Mouse (Mus musculus) thymus, adult 2 months (tissue): ENCODE measurements around the gene Plxna4. TPM values are rescaled to one million over a fixed set of nuclear protein-coding genes. Genes with fewer than 3 reads are reported as not detected.

Experiments
- DNase-seq: peaks from one replicate; pipeline ENCODE4 v3.0.0; 2021
- H3K27ac ChIP-seq: fragments of 200-500 bp; 2 replicates; pipeline ENCODE4 v1.5.1; 2012; ENCODE audit warnings: low read length, control low read depth; ENCODE audit not compliant: control insufficient read depth, insufficient read depth
- H3K27me3 ChIP-seq: fragments of 200-500 bp; 2 replicates; pipeline ENCODE4 v1.6.1; 2012; ENCODE audit warnings: mild to moderate bottlenecking, low read length, moderate library complexity, mixed read lengths; ENCODE audit not compliant: control insufficient read depth, insufficient read depth
- H3K36me3 ChIP-seq: fragments of 200-500 bp; 2 replicates; pipeline ENCODE4 v1.6.1; 2012; ENCODE audit warnings: mild to moderate bottlenecking, low read length, moderate library complexity; ENCODE audit not compliant: control insufficient read depth, insufficient read depth
- H3K4me1 ChIP-seq: fragments of 200-500 bp; replicated peaks from 2 replicates; pipeline ENCODE4 v1.6.1; 2012; ENCODE audit warnings: low read length; ENCODE audit not compliant: control insufficient read depth, insufficient read depth
- H3K4me3 ChIP-seq: fragments of 200-500 bp; 2 replicates; pipeline ENCODE4 v1.5.1; 2012; ENCODE audit warnings: mild to moderate bottlenecking, low read length, control low read depth, moderate library complexity; ENCODE audit not compliant: control insufficient read depth, insufficient read depth
- CTCF ChIP-seq: fragments of 200-500 bp; IDR thresholded peaks from 2 replicates; pipeline ENCODE4 v1.5.1; 2012; ENCODE audit warnings: mild to moderate bottlenecking, control low read depth, low read length, moderate library complexity, borderline replicate concordance; ENCODE audit not compliant: control insufficient read depth, poor library complexity, insufficient read depth; ENCODE audit errors: extremely low read depth
- POLR2A ChIP-seq: fragments of 200-500 bp; IDR thresholded peaks from 2 replicates; pipeline ENCODE4 v1.6.1; 2012; ENCODE audit warnings: mild to moderate bottlenecking, low read length, control low read depth, moderate library complexity; ENCODE audit not compliant: control insufficient read depth, poor library complexity, insufficient read depth; ENCODE audit errors: extremely low read depth
- WGBS: fragments of 180-500 bp; shearing (Covaris S2); methylation state at CpG from one replicate; pipeline ENCODE4 v1.1.7; 2018; 5-methylcytosine and 5-hydroxymethylcytosine counted together
- polyA plus RNA-seq: library from polyadenylated mRNA; depleted of rRNA; stranded (reverse); fragments of >200 nt; gene quantifications from 2 replicates; pipeline ENCODE4 v1.2.3, GENCODE M21; 2012

The Plxna4 gene
- polyA plus RNA-seq, 1 experiment, result 0.66 TPM

GRCm38 (mm10) chr6:32585211-32585610, 2.8 kb downstream of the Plxna4 start:
- Histone ChIP-seq H3K27me3 (peaks cover 6% of the 10 kb centered on the region; the same call in 1 of the 2 replicates), H3K4me3 (no peak overlapping the region), H3K36me3 (no peaks in the 10 kb centered on the region), H3K27ac (no peak overlapping the region), H3K4me1 (0 out of 2 replicates have a peak, but pooled peaks cover 7% of the 10 kb centered on the region)
- DNase-seq, result no peak
- TF ChIP-seq CTCF, result no peak
- no peak for TF ChIP-seq POLR2A
- WGBS, result 40% methylated on average over 3 of the region's 3 CpGs

GRCm38 (mm10) chr6:32584243-32584880, 3.6 kb downstream of the Plxna4 start:
- no peaks in the 10 kb centered on the region for H3K36me3 ChIP-seq
- H3K4me3 ChIP-seq, result no peak overlapping the region

GRCm38 (mm10) chr6:32583582-32583981, 4.4 kb downstream of the Plxna4 start:
- DNase-seq, result no peak
- H3K4me3 ChIP-seq, result no peak overlapping the region
- H3K27ac ChIP-seq, result no peak overlapping the region
- no peaks in the 10 kb centered on the region for H3K36me3 ChIP-seq
- TF ChIP-seq POLR2A (no peak), CTCF (no peak)
- H3K4me1 ChIP-seq, result 0 out of 2 replicates have a peak, but pooled peaks cover 7% of the 10 kb centered on the region
- 80% methylated on average over 3 of the region's 3 CpGs for WGBS
- H3K27me3 ChIP-seq, result peaks cover 6% of the 10 kb centered on the region; the same call in 1 of the 2 replicates

More at GRCm38 (mm10) chr6:32584243-32584880, 3.6 kb downstream of the Plxna4 start:
- WGBS, result 81% methylated on average over 5 of the region's 5 CpGs
- Histone ChIP-seq H3K4me1 (0 out of 2 replicates have a peak, but pooled peaks cover 7% of the 10 kb centered on the region), H3K27me3 (peaks cover 6% of the 10 kb centered on the region; the same call in 1 of the 2 replicates), H3K27ac (no peak overlapping the region)
- TF ChIP-seq POLR2A (no peak), CTCF (no peak)
- no peak for DNase-seq

- Histone ChIP-seq H3K27ac (no peak overlapping the region), H3K27me3 (no peaks in the 10 kb centered on the region), H3K4me3 (no peak overlapping the region), H3K36me3 (no peaks in the 10 kb centered on the region), H3K4me1 (no peaks in the 10 kb centered on the region)
- no peak for TF ChIP-seq CTCF
- no peak for TF ChIP-seq POLR2A
- DNase-seq, result no peak
- WGBS, result 92% methylated on average over 5 of the region's 5 CpGs
These were observed 16.5 kb downstream of the Plxna4 start for GRCm38 (mm10) chr6:32571485-32571884.

- 43% methylated on average over 3 of the region's 3 CpGs for WGBS
- Histone ChIP-seq H3K27me3 (no peaks in the 10 kb centered on the region), H3K36me3 (no peaks in the 10 kb centered on the region), H3K4me1 (no peaks in the 10 kb centered on the region), H3K27ac (no peak overlapping the region), H3K4me3 (no peak overlapping the region)
- no peak for DNase-seq
- no peak for TF ChIP-seq POLR2A
- no peak for TF ChIP-seq CTCF
These were observed 17.5 kb downstream of the Plxna4 start for GRCm38 (mm10) chr6:32570445-32570844.

GRCm38 (mm10) chr6:32569919-32570318, 18.1 kb downstream of the Plxna4 start:
- Histone ChIP-seq H3K4me3 (no peak overlapping the region), H3K27me3 (no peaks in the 10 kb centered on the region), H3K36me3 (no peaks in the 10 kb centered on the region), H3K4me1 (no peaks in the 10 kb centered on the region), H3K27ac (no peak overlapping the region)
- 37% methylated on average over 3 of the region's 3 CpGs for WGBS
- DNase-seq, result no peak
- no peak for TF ChIP-seq CTCF

- no peaks in the 10 kb centered on the region for H3K27me3 ChIP-seq
- H3K4me1 ChIP-seq, result 0 out of 2 replicates have a peak, but pooled peaks cover 4% of the 10 kb centered on the region
- DNase-seq, result no peak
- H3K36me3 ChIP-seq, result no peaks in the 10 kb centered on the region
- TF ChIP-seq CTCF (no peak), POLR2A (no peak)
- 98% methylated on average over 1 of the region's 1 CpGs for WGBS
- H3K27ac ChIP-seq, result no peak overlapping the region
- no peak overlapping the region for H3K4me3 ChIP-seq
These were observed 41.1 kb downstream of the Plxna4 start for GRCm38 (mm10) chr6:32546915-32547314.
